ENCODE assay signal across 12 mouse cellular contexts in genomic region chr9:64233656-64234055, GRCm38 (mm10). TPM values are rescaled to one million over a fixed set of nuclear protein-coding genes. Genes with fewer than 3 reads are reported as not detected.
DNase-seq lines count a peak whose midpoint lies in the region; ATAC-seq lines count a peak whose summit lies in the region.
"Had no signal": no experiment of that assay in that cellular context is flagged by ENCODE, and none has a peak within 500 bp of the region (broad histone marks: within the 10 kb centered on the region; RNA-seq: fewer than 3 reads in every experiment).

No protein-coding gene starts in this region.

- peaks cover 55% of the 10 kb centered on the region for H3K4me1 ChIP-seq in kidney, embryonic 15.5 days
- H3K4me1 ChIP-seq in embryonic facial prominence, embryonic 11.5 days (ENCODE audit: control insufficient read depth, insufficient read depth, low read length) = peaks cover 3% of the 10 kb centered on the region; the same call in 1 of the 2 replicates
- peaks cover 38% of the 10 kb centered on the region for H3K4me1 ChIP-seq in hindbrain, embryonic 12.5 days

- peak overlapping the region; percentile 81 for H3K27ac ChIP-seq in kidney, embryonic 15.5 days
- no peak overlapping the region; the same call in 1 of the 2 replicates for H3K27ac ChIP-seq in embryonic facial prominence, embryonic 11.5 days (replicated peaks; ENCODE audit: low read depth, low read length)
- H3K27ac ChIP-seq in hindbrain, embryonic 12.5 days = peak overlapping the region; percentile 48; the same call in 1 of the 2 replicates
- H3K27ac ChIP-seq: macrophage had no signal

- DNase-seq in kidney, adult 18-20 months = no peak
- DNase-seq in embryonic facial prominence, embryonic 11.5 days (ENCODE audit: low spot score) = peak; percentile 72
- peak; percentile 77 for DNase-seq in mesoderm, embryonic 11.5 days (ENCODE audit: low read depth, low spot score)
- DNase-seq in cerebellum, postnatal 14 days = no peak
- no peak for DNase-seq in right cerebral cortex, postnatal 14 days
- DNase-seq: adrenal gland, adult 8-10 months; cerebellum, adult 9-11 months had no signal

- H3K9me3 ChIP-seq in kidney, embryonic 15.5 days (replicated peaks) = no peaks in the 10 kb centered on the region
- H3K9me3 ChIP-seq in embryonic facial prominence, embryonic 11.5 days (replicated peaks; ENCODE audit: control insufficient read depth, low read length) = no peaks in the 10 kb centered on the region
- H3K9me3 ChIP-seq in hindbrain, embryonic 12.5 days (replicated peaks) = no peaks in the 10 kb centered on the region
- H3K9me3 ChIP-seq: G1E had no signal

- H3K9ac ChIP-seq in kidney, embryonic 15.5 days = no peak overlapping the region
- no peak overlapping the region for H3K9ac ChIP-seq in embryonic facial prominence, embryonic 11.5 days (replicated peaks; ENCODE audit: low read length)
- H3K9ac ChIP-seq in hindbrain, embryonic 12.5 days = no peak overlapping the region

- WGBS in kidney, embryonic 15.5 days = 36% methylated on average over 5 of the region's 5 CpGs
- WGBS in embryonic facial prominence, embryonic 11.5 days = 34% methylated on average over 5 of the region's 5 CpGs
- 48% methylated on average over 5 of the region's 5 CpGs for WGBS in hindbrain, embryonic 12.5 days

- ATAC-seq in kidney, embryonic 15.5 days (replicated peaks; ENCODE audit: low FRiP score) = 0 out of 2 replicates have a peak, but pooled peaks have one; percentile 46
- ATAC-seq in embryonic facial prominence, embryonic 11.5 days (replicated peaks; ENCODE audit: insufficient number of reproducible peaks, low FRiP score, low TSS enrichment, low read depth) = no peak
- no peak for ATAC-seq in hindbrain, embryonic 12.5 days (ENCODE audit: low FRiP score)
- ATAC-seq in granulocyte monocyte progenitor cell, adult 5-6 weeks (replicated peaks; ENCODE audit: poor library complexity, severe bottlenecking) = no peak

- H3K4me3 ChIP-seq in kidney, embryonic 15.5 days (replicated peaks) = no peak overlapping the region
- H3K4me3 ChIP-seq in embryonic facial prominence, embryonic 11.5 days (ENCODE audit: low read depth, low read length) = no peak overlapping the region
- no peak overlapping the region for H3K4me3 ChIP-seq in hindbrain, embryonic 12.5 days

- no peaks in the 10 kb centered on the region for H3K27me3 ChIP-seq in kidney, embryonic 15.5 days
- H3K27me3 ChIP-seq in embryonic facial prominence, embryonic 11.5 days (ENCODE audit: control insufficient read depth, insufficient read depth, low read length) = no peaks in the 10 kb centered on the region
- H3K27me3 ChIP-seq in hindbrain, embryonic 12.5 days = no peaks in the 10 kb centered on the region

- H3K36me3 ChIP-seq in kidney, embryonic 15.5 days = 0 out of 2 replicates have a peak, but pooled peaks cover 7% of the 10 kb centered on the region
- H3K36me3 ChIP-seq in embryonic facial prominence, embryonic 11.5 days (replicated peaks; ENCODE audit: control insufficient read depth, insufficient read depth, low read depth, low read length) = no peaks in the 10 kb centered on the region
- H3K36me3 ChIP-seq in hindbrain, embryonic 12.5 days = no peaks in the 10 kb centered on the region

- 0 out of 2 replicates have a peak overlapping the region, but pooled peaks have one; percentile 0 for H3K4me2 ChIP-seq in kidney, embryonic 15.5 days
- H3K4me2 ChIP-seq in embryonic facial prominence, embryonic 11.5 days (ENCODE audit: low read depth, low read length) = no peak overlapping the region
- no peak overlapping the region for H3K4me2 ChIP-seq in hindbrain, embryonic 12.5 days (replicated peaks)

RNA-seq across cellular contexts. Expression of gene Uchl4, which starts 1.3 kb away (rescaled TPM):
- 2.9 and 3.0 TPM in 2 replicates for polyA plus RNA-seq in kidney, embryonic 15.5 days (2015; fragmentation: Nextera tagmentation; extraction: Ambion mirVana)
- polyA plus RNA-seq in embryonic facial prominence, embryonic 11.5 days (2014; fragmentation: Nextera tagmentation; extraction: Ambion mirVana) = 2.3 and 3.0 TPM in 2 replicates
- polyA plus RNA-seq in hindbrain, embryonic 12.5 days (2016; fragmentation: Nextera tagmentation; extraction: Ambion mirVana) = 3.6 and 4.0 TPM in 2 replicates
- total RNA-seq in granulocyte monocyte progenitor cell, adult 5-6 weeks (2014; fragmentation: Nextera tagmentation) = 1.6 TPM in 1 of 2 replicates, not detected in the other
- 0.67 and 1.3 TPM in 2 replicates for total RNA-seq in granulocyte monocyte progenitor cell, adult 5-6 weeks (2017)
- polyA plus RNA-seq: G1E had no signal

RNA-seq across cellular contexts. Expression of gene Map2k1, which starts 19.8 kb away (rescaled TPM):
- polyA plus RNA-seq in kidney, embryonic 15.5 days (2015; fragmentation: Nextera tagmentation; extraction: Ambion mirVana) = 80.4 and 81.7 TPM in 2 replicates
- polyA plus RNA-seq in embryonic facial prominence, embryonic 11.5 days (2014; fragmentation: Nextera tagmentation; extraction: Ambion mirVana) = 74.4 and 79.3 TPM in 2 replicates
- polyA plus RNA-seq in hindbrain, embryonic 12.5 days (2016; fragmentation: Nextera tagmentation; extraction: Ambion mirVana) = 74.4 and 75.0 TPM in 2 replicates
- 24.8 and 45.6 TPM in 2 replicates for total RNA-seq in granulocyte monocyte progenitor cell, adult 5-6 weeks (2014; fragmentation: Nextera tagmentation)
- 55.0 and 56.5 TPM in 2 replicates for total RNA-seq in granulocyte monocyte progenitor cell, adult 5-6 weeks (2017)

RNA-seq across cellular contexts. Expression of gene Tipin, which starts 47.7 kb away (rescaled TPM):
- polyA plus RNA-seq in kidney, embryonic 15.5 days (2015; fragmentation: Nextera tagmentation; extraction: Ambion mirVana) = 245 and 252 TPM in 2 replicates
- polyA plus RNA-seq in embryonic facial prominence, embryonic 11.5 days (2014; fragmentation: Nextera tagmentation; extraction: Ambion mirVana) = 278 and 306 TPM in 2 replicates
- 143 and 153 TPM in 2 replicates for polyA plus RNA-seq in hindbrain, embryonic 12.5 days (2016; fragmentation: Nextera tagmentation; extraction: Ambion mirVana)
- total RNA-seq in granulocyte monocyte progenitor cell, adult 5-6 weeks (2014; fragmentation: Nextera tagmentation) = 233 and 243 TPM in 2 replicates
- total RNA-seq in granulocyte monocyte progenitor cell, adult 5-6 weeks (2017) = 318 and 327 TPM in 2 replicates

RNA-seq across cellular contexts. Expression of gene Snapc5, which starts 54.6 kb away (rescaled TPM):
- 34.3 and 35.6 TPM in 2 replicates for polyA plus RNA-seq in kidney, embryonic 15.5 days (2015; fragmentation: Nextera tagmentation; extraction: Ambion mirVana)
- polyA plus RNA-seq in embryonic facial prominence, embryonic 11.5 days (2014; fragmentation: Nextera tagmentation; extraction: Ambion mirVana) = 23.8 and 26.0 TPM in 2 replicates
- polyA plus RNA-seq in hindbrain, embryonic 12.5 days (2016; fragmentation: Nextera tagmentation; extraction: Ambion mirVana) = 32.2 and 36.2 TPM in 2 replicates
- 27.6 and 29.8 TPM in 2 replicates for total RNA-seq in granulocyte monocyte progenitor cell, adult 5-6 weeks (2014; fragmentation: Nextera tagmentation)
- 43.3 and 52.1 TPM in 2 replicates for total RNA-seq in granulocyte monocyte progenitor cell, adult 5-6 weeks (2017)

Comparison
In these comparisons a context has a peak if more than half of its experiments do, and no peak if none do; other contexts are left out.
1. DNase-seq: peak in embryonic facial prominence, embryonic 11.5 days (single experiment) and mesoderm, embryonic 11.5 days (single experiment); none in kidney, adult 18-20 months (single experiment), cerebellum, postnatal 14 days (0 of 2) and right cerebral cortex, postnatal 14 days (single experiment).